Mouse (Mus musculus): ENCODE results near the gene Tmtc2.
A peak's percentile ranks its signal among the peaks of the same experiment; 100 is the strongest.

GRCm38 (mm10) chr10:105573908-105574694, at the start of gene Tmtc2:
- TF ChIP-seq CTCF (IDR thresholded peaks at IDR 0.05; ENCODE audit: insufficient read depth, low read depth, low read length), result no peak
- TF ChIP-seq POLR2A (IDR thresholded peaks at IDR 0.05; ENCODE audit: insufficient read depth, low read depth, low read length), result peak; percentile 78

All from olfactory bulb, adult 2 months (tissue).